Comparison of ENCODE assay signal across 9 mouse cellular contexts in genomic region chr10:8883686-8884085, GRCm38 (mm10). TPM values are rescaled to one million over a fixed set of nuclear protein-coding genes. Genes with fewer than 3 reads are reported as not detected.
A peak's percentile ranks its signal among the peaks of the same experiment; 100 is the strongest.
DNase-seq lines count a peak whose midpoint lies in the region; ATAC-seq and TF ChIP-seq lines count a peak whose summit lies in the region.
"Had no signal": no experiment of that assay in that cellular context is flagged by ENCODE, and none has a peak within 500 bp of the region (broad histone marks: within the 10 kb centered on the region; RNA-seq: fewer than 3 reads in every experiment).

No protein-coding gene starts in this region.

- no peak for DNase-seq in cerebellum, adult 2 months
- DNase-seq in cerebellum, adult 18-20 months = no peak
- DNase-seq in lung, postnatal 4 days = no peak
- DNase-seq in thymus, postnatal 10 days (ENCODE audit: low spot score in 2 of 2) = no peak
- no peak for DNase-seq in spleen, postnatal 14 days (ENCODE audit: low spot score in 2 of 2)
- DNase-seq: kidney, adult 8-10 months had no signal

- no peaks in the 10 kb centered on the region; the same call in 1 of the 2 replicates for H3K4me1 ChIP-seq in cerebellum, adult 2 months (ENCODE audit: control insufficient read depth, insufficient read depth, low read length)
- H3K4me1 ChIP-seq in lung, embryonic 16.5 days (replicated peaks; ENCODE audit: control insufficient read depth, insufficient read depth, low read length) = peaks cover 22% of the 10 kb centered on the region
- peaks cover 48% of the 10 kb centered on the region for H3K4me1 ChIP-seq in limb, embryonic 12.5 days (replicated peaks)
- H3K4me1 ChIP-seq in small intestine, adult 2 months (ENCODE audit: control insufficient read depth, insufficient read depth, insufficient read length, low read length) = peaks cover 5% of the 10 kb centered on the region; the same call in 1 of the 2 replicates

- WGBS in cerebellum, adult 2 months = 36% methylated on average over 4 of the region's 4 CpGs
- WGBS in lung, embryonic 16.5 days = 7% methylated on average over 4 of the region's 4 CpGs
- WGBS in limb, embryonic 12.5 days = 7% methylated on average over 4 of the region's 4 CpGs
- 13% methylated on average over 4 of the region's 4 CpGs for WGBS in small intestine, adult 2 months

- H3K27ac ChIP-seq in cerebellum, adult 2 months (ENCODE audit: insufficient read depth, low read length) = peak overlapping the region; percentile 21; the same call in 1 of the 2 replicates
- no peak overlapping the region for H3K27ac ChIP-seq in lung, embryonic 16.5 days (ENCODE audit: low read length)
- no peak overlapping the region for H3K27ac ChIP-seq in limb, embryonic 12.5 days
- 0 out of 2 replicates have a peak overlapping the region, but pooled peaks have one; percentile 2 for H3K27ac ChIP-seq in small intestine, adult 2 months (ENCODE audit: insufficient read depth, low read depth, low read length)

- no peaks in the 10 kb centered on the region for H3K9me3 ChIP-seq in lung, embryonic 16.5 days (ENCODE audit: control insufficient read depth, low read length)
- H3K9me3 ChIP-seq in limb, embryonic 12.5 days = no peaks in the 10 kb centered on the region

- H3K9ac ChIP-seq in lung, embryonic 16.5 days (ENCODE audit: low read length) = 0 out of 2 replicates have a peak overlapping the region, but pooled peaks have one; percentile 6
- H3K9ac ChIP-seq in limb, embryonic 12.5 days (replicated peaks) = 0 out of 2 replicates have a peak overlapping the region, but pooled peaks have one; percentile 9

- H3K4me3 ChIP-seq in cerebellum, adult 2 months (replicated peaks; ENCODE audit: insufficient read depth, low read depth, low read length) = no peak overlapping the region
- peak overlapping the region; percentile 21 for H3K4me3 ChIP-seq in lung, embryonic 16.5 days (ENCODE audit: low read length)
- H3K4me3 ChIP-seq in limb, embryonic 12.5 days (replicated peaks) = peak overlapping the region; percentile 24
- H3K4me3 ChIP-seq in small intestine, adult 2 months (ENCODE audit: low read depth, low read length) = no peak overlapping the region

- no peak for TF ChIP-seq POLR2A in cerebellum, adult 2 months (IDR thresholded peaks at IDR 0.05; ENCODE audit: borderline replicate concordance, insufficient read depth, low read length)
- TF ChIP-seq POLR2A in small intestine, adult 2 months (IDR thresholded peaks at IDR 0.05; ENCODE audit: low read depth, low read length) = no peak

- H3K27me3 ChIP-seq in cerebellum, adult 2 months (ENCODE audit: control insufficient read depth, insufficient read depth, low read length) = peaks cover 6% of the 10 kb centered on the region; the same call in 1 of the 2 replicates
- H3K27me3 ChIP-seq in lung, embryonic 16.5 days (ENCODE audit: control insufficient read depth, insufficient read depth, low read depth, low read length) = no peaks in the 10 kb centered on the region
- no peaks in the 10 kb centered on the region for H3K27me3 ChIP-seq in limb, embryonic 12.5 days
- H3K27me3 ChIP-seq in small intestine, adult 2 months (ENCODE audit: control insufficient read depth, insufficient read depth, low read length) = no peaks in the 10 kb centered on the region

- TF ChIP-seq CTCF in cerebellum, adult 2 months (IDR thresholded peaks at IDR 0.05; ENCODE audit: borderline replicate concordance, insufficient read depth, low read depth, low read length) = no peak
- no peak for TF ChIP-seq CTCF in small intestine, adult 2 months (IDR thresholded peaks at IDR 0.05; ENCODE audit: extremely low read depth, insufficient read length, insufficient replicate concordance, low read depth, low read length)

- peak overlapping the region; percentile 44 for H3K4me2 ChIP-seq in lung, embryonic 16.5 days (ENCODE audit: low read depth, low read length)
- peak overlapping the region; percentile 65 for H3K4me2 ChIP-seq in limb, embryonic 12.5 days

- no peaks in the 10 kb centered on the region for H3K36me3 ChIP-seq in lung, embryonic 16.5 days (ENCODE audit: control insufficient read depth, insufficient read depth, low read length)
- no peaks in the 10 kb centered on the region for H3K36me3 ChIP-seq in limb, embryonic 12.5 days
- no peaks in the 10 kb centered on the region for H3K36me3 ChIP-seq in small intestine, adult 2 months (ENCODE audit: control insufficient read depth, insufficient read depth, low read length)

- ATAC-seq in lung, embryonic 16.5 days (ENCODE audit: low read depth) = no peak
- ATAC-seq in limb, embryonic 12.5 days (ENCODE audit: insufficient number of reproducible peaks, insufficient read depth, low FRiP score, low TSS enrichment, low read depth) = no peak

RNA-seq across cellular contexts. Expression of gene Sash1, which starts 2.2 kb away (rescaled TPM):
- 26.1 and 28.0 TPM in 2 replicates for polyA plus RNA-seq in cerebellum, adult 2 months (2012; rRNA removed)
- 4.1 and 4.6 TPM in 2 replicates for polyA plus RNA-seq in lung, embryonic 16.5 days (2015; fragmentation: Nextera tagmentation; extraction: Ambion mirVana)
- polyA plus RNA-seq in limb, embryonic 12.5 days (2016; fragmentation: Nextera tagmentation; extraction: Ambion mirVana) = 7.5 and 7.8 TPM in 2 replicates
- polyA plus RNA-seq in small intestine, adult 2 months (2012; rRNA removed) = 10.2 and 19.9 TPM in 2 replicates

Comparison
In these comparisons a context has a peak if more than half of its experiments do, and no peak if none do; other contexts are left out.
1. H3K27ac ChIP-seq: peak in cerebellum, adult 2 months (single experiment) and small intestine, adult 2 months (single experiment); none in lung, embryonic 16.5 days (single experiment) and limb, embryonic 12.5 days (single experiment).
2. H3K4me3 ChIP-seq: peak in lung, embryonic 16.5 days (single experiment) and limb, embryonic 12.5 days (single experiment); none in cerebellum, adult 2 months (single experiment) and small intestine, adult 2 months (single experiment).